Mouse (Mus musculus): Measurements from ENCODE around the gene Wnt6. TPM values are rescaled to one million over a fixed set of nuclear protein-coding genes. Genes with fewer than 3 reads are reported as not detected.

Gene Wnt6
- polyA plus RNA-seq (2012; rRNA removed) = 4.4 and 9.1 TPM in 2 replicates

DNA sequence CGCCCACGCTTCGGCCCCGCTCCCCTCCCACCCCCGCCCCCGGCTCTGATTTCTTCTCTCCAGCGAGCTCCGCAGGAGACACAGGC, at the start of gene Wnt6:
Gene Wnt6, plus strand, starts transcription at position 48 of the 86 bp plus-strand sequence.
- no peak for TF ChIP-seq POLR2A (IDR thresholded peaks at IDR 0.05; ENCODE audit: borderline replicate concordance, extremely low read depth, insufficient read depth, insufficient read length, poor library complexity, severe bottlenecking)
- TF ChIP-seq CTCF (IDR thresholded peaks at IDR 0.05; ENCODE audit: borderline replicate concordance, extremely low read depth, insufficient read depth, insufficient read length) = no peak

GRCm38 (mm10) chr1:74723748-74724147, 47.9 kb upstream of the Wnt6 start:
- TF ChIP-seq CTCF (IDR thresholded peaks at IDR 0.05; ENCODE audit: borderline replicate concordance, extremely low read depth, insufficient read depth, insufficient read length) = peak; percentile 35; the same call in 1 of the 2 replicates
- TF ChIP-seq POLR2A (IDR thresholded peaks at IDR 0.05; ENCODE audit: borderline replicate concordance, extremely low read depth, insufficient read depth, insufficient read length, poor library complexity, severe bottlenecking) = no peak

More for the DNA sequence above, at the start of gene Wnt6:
- DNase-seq (ENCODE audit: low read depth) = no peak

DNA sequence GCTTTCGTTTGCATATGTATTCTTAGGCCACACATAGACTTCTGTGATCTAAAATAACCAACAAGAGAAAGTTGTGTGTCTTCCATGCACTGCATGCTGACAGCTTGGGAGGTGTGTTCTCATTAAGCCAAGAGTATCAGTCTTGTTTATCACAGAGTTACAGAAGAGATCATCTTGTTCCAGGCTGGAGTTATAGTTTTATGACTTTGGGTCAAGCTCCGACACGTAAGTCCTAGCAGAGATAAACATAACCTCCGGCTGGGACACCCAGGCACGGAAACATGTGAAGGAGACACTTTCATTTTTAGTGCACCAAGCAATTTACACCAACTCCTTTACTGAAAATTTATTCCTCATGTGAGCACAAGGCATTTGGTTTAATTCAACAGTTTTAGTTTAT, 45.6 kb upstream of the Wnt6 start:
- TF ChIP-seq CTCF (IDR thresholded peaks at IDR 0.05; ENCODE audit: borderline replicate concordance, extremely low read depth, insufficient read depth, insufficient read length) (no peak), POLR2A (IDR thresholded peaks at IDR 0.05; ENCODE audit: borderline replicate concordance, extremely low read depth, insufficient read depth, insufficient read length, poor library complexity, severe bottlenecking) (no peak)
- no peak for DNase-seq (ENCODE audit: low read depth)

More at GRCm38 (mm10) chr1:74723748-74724147, 47.9 kb upstream of the Wnt6 start:
- DNase-seq (ENCODE audit: low read depth) = peak; percentile 6

DNA sequence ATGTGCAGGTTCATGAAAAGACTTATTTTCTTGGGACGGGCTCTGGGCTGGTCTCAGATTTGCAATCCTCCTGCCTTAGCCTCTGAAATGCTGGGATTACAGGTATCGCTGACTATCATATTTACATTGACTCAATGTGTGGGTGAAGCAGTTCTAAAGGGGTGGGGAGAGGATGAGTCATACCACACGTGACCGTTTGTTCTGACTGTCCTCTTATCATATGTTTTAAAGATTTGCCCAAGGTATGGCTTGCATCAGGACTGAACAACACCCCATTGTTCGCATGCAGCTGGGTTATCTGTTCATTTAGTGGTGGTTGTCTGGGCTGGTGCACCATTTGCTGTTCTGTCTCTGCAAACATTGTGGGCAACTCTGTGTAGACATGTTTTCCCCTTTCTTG, 45.0 kb upstream of the Wnt6 start:
- DNase-seq (ENCODE audit: low read depth) = no peak
- TF ChIP-seq CTCF (IDR thresholded peaks at IDR 0.05; ENCODE audit: borderline replicate concordance, extremely low read depth, insufficient read depth, insufficient read length) = no peak
- TF ChIP-seq POLR2A (IDR thresholded peaks at IDR 0.05; ENCODE audit: borderline replicate concordance, extremely low read depth, insufficient read depth, insufficient read length, poor library complexity, severe bottlenecking) = no peak

GRCm38 (mm10) chr1:74728446-74728845, 43.2 kb upstream of the Wnt6 start:
- DNase-seq (ENCODE audit: low read depth) = no peak
- no peak for TF ChIP-seq CTCF (IDR thresholded peaks at IDR 0.05; ENCODE audit: borderline replicate concordance, extremely low read depth, insufficient read depth, insufficient read length)
- TF ChIP-seq POLR2A (IDR thresholded peaks at IDR 0.05; ENCODE audit: borderline replicate concordance, extremely low read depth, insufficient read depth, insufficient read length, poor library complexity, severe bottlenecking) = no peak

DNA sequence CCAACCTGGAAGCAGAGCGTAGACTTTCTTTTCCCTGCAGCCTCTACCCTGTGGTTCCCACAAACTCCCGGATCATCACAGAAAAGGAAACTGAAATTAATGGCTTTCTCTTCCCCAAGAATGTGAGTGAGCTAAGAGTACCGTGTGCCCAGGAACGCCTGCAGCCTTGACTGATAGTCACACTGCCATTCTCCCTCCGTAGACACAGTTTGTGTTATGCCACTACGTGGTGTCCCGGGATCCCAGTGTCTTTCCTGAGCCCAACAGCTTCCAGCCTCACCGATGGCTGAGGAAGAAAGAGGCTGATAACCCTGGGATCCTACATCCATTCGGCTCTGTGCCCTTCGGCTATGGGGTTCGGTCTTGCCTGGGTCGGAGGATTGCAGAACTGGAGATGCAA, 34.7 kb upstream of the Wnt6 start:
- no peak for DNase-seq (ENCODE audit: low read depth)
- TF ChIP-seq CTCF (IDR thresholded peaks at IDR 0.05; ENCODE audit: borderline replicate concordance, extremely low read depth, insufficient read depth, insufficient read length) = no peak
- no peak for TF ChIP-seq POLR2A (IDR thresholded peaks at IDR 0.05; ENCODE audit: borderline replicate concordance, extremely low read depth, insufficient read depth, insufficient read length, poor library complexity, severe bottlenecking)

GRCm38 (mm10) chr1:74737500-74737899, 34.2 kb upstream of the Wnt6 start:
- no peak for DNase-seq (ENCODE audit: low read depth)
- TF ChIP-seq POLR2A (IDR thresholded peaks at IDR 0.05; ENCODE audit: borderline replicate concordance, extremely low read depth, insufficient read depth, insufficient read length, poor library complexity, severe bottlenecking) (no peak), CTCF (IDR thresholded peaks at IDR 0.05; ENCODE audit: borderline replicate concordance, extremely low read depth, insufficient read depth, insufficient read length) (no peak)

GRCm38 (mm10) chr1:74740846-74741245, 30.8 kb upstream of the Wnt6 start:
- TF ChIP-seq CTCF (IDR thresholded peaks at IDR 0.05; ENCODE audit: borderline replicate concordance, extremely low read depth, insufficient read depth, insufficient read length) (no peak), POLR2A (IDR thresholded peaks at IDR 0.05; ENCODE audit: borderline replicate concordance, extremely low read depth, insufficient read depth, insufficient read length, poor library complexity, severe bottlenecking) (no peak)
- DNase-seq (ENCODE audit: low read depth) = no peak

DNA sequence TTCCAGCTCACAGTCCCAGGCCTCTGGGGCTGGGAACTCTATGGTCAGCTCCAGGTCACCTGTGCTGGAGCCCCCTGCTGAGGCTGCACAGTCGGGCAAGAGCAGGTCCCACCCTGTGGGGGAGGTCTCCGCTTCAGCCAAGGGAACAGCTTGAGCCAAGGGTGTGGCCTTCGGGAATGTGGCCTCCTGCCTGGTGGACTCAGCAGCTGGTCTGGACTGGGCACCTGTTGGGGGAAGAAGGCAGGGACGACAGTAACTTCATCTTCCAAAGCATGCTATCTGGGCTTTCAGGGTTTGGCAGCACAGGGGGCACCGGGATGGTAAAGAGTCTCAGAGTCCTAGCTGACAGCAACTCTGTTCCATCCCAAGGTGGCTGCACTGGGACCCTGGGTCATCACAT, 24.4 kb upstream of the Wnt6 start:
- TF ChIP-seq CTCF (IDR thresholded peaks at IDR 0.05; ENCODE audit: borderline replicate concordance, extremely low read depth, insufficient read depth, insufficient read length) = no peak
- no peak for TF ChIP-seq POLR2A (IDR thresholded peaks at IDR 0.05; ENCODE audit: borderline replicate concordance, extremely low read depth, insufficient read depth, insufficient read length, poor library complexity, severe bottlenecking)
- DNase-seq (ENCODE audit: low read depth) = no peak

GRCm38 (mm10) chr1:74748643-74749271, 22.9 kb upstream of the Wnt6 start, which contains the start of gene Prkag3:
Gene Prkag3, minus strand, starts transcription at chr1:74749221.
- DNase-seq (ENCODE audit: low read depth) = peak; percentile 64

DNA sequence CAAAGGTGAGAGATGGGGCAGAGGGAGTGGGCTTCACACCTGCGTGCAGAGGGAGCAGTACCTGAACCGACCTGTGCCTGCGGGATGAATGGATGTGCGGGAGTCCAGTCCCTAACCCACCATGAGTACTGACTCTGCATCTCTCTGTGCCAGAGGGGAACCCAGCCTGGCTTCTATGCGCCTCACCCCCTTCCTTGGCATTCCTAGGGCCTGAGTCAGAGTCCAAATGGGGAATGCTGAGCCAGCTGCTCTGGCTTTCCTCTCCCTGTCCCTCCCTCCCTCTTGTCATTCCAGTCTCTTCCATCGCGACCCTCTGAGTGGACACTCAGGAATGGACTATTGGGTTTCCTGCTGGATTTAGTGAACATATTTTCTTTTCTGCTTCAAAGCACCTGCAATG, 22.4 kb upstream of the Wnt6 start:
- TF ChIP-seq POLR2A (IDR thresholded peaks at IDR 0.05; ENCODE audit: borderline replicate concordance, extremely low read depth, insufficient read depth, insufficient read length, poor library complexity, severe bottlenecking) (no peak), CTCF (IDR thresholded peaks at IDR 0.05; ENCODE audit: borderline replicate concordance, extremely low read depth, insufficient read depth, insufficient read length) (no peak)
- no peak for DNase-seq (ENCODE audit: low read depth)

More at GRCm38 (mm10) chr1:74748643-74749271, 22.9 kb upstream of the Wnt6 start, which contains the start of gene Prkag3:
- peak; percentile 59 for TF ChIP-seq CTCF (IDR thresholded peaks at IDR 0.05; ENCODE audit: borderline replicate concordance, extremely low read depth, insufficient read depth, insufficient read length)
- TF ChIP-seq POLR2A (IDR thresholded peaks at IDR 0.05; ENCODE audit: borderline replicate concordance, extremely low read depth, insufficient read depth, insufficient read length, poor library complexity, severe bottlenecking) = no peak

GRCm38 (mm10) chr1:74750683-74751082, 21.0 kb upstream of the Wnt6 start:
- DNase-seq (ENCODE audit: low read depth) = peak; percentile 66
- TF ChIP-seq CTCF (IDR thresholded peaks at IDR 0.05; ENCODE audit: borderline replicate concordance, extremely low read depth, insufficient read depth, insufficient read length) (no peak), POLR2A (IDR thresholded peaks at IDR 0.05; ENCODE audit: borderline replicate concordance, extremely low read depth, insufficient read depth, insufficient read length, poor library complexity, severe bottlenecking) (no peak)

Measured in brain, embryonic 14.5 days (tissue).